Mouse (Mus musculus): ENCODE results near the gene Fscn1. TPM values are rescaled to one million over a fixed set of nuclear protein-coding genes. Genes with fewer than 3 reads are reported as not detected.

Gene Fscn1
- polyA plus RNA-seq, 1 experiment from 2014 or later = 42.0 TPM

DNA sequence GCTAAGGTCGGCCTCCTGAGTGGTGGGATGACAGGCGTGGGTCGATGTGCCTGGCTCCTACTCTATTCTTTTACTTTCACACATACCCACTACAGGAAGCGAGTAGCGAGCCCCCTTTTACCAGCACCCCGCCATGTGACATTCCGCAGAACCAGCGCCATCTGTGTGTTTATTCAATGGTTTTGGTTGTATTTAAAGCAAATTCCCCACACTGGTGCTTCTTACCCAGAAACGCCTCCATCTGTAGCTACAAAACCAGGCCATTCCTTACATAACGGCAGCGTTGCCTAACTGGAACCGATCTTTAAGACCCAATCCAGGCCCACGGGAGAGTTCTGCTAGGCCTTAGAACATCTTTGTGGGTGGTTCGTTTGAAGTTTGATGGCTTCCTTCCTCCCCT is 8.3 kb downstream of the Fscn1 start:
- 89% methylated on average over 14 of the region's 14 CpGs for WGBS
- Histone ChIP-seq H3K27ac (replicated peaks) (no peak overlapping the region), H3K4me3 (ENCODE audit: low read depth, low read length) (no peak overlapping the region), H3K4me1 (replicated peaks; ENCODE audit: control insufficient read depth, insufficient read depth) (no peaks in the 10 kb centered on the region), H3K27me3 (ENCODE audit: control insufficient read depth, insufficient read depth, low read length) (no peaks in the 10 kb centered on the region), H3K9ac (ENCODE audit: low read length) (no peak overlapping the region), H3K9me3 (ENCODE audit: control insufficient read depth, low read length) (no peaks in the 10 kb centered on the region), H3K4me2 (replicated peaks; ENCODE audit: low read depth) (no peak overlapping the region), H3K36me3 (ENCODE audit: control insufficient read depth, insufficient read depth, low read length) (peaks cover 16% of the 10 kb centered on the region; the same call in 1 of the 2 replicates)
- no peak for ATAC-seq (ENCODE audit: low FRiP score, low TSS enrichment)
- DNase-seq (ENCODE audit: low spot score) = no peak
- no peak for TF ChIP-seq EP300 (optimal IDR thresholded peaks at IDR 0.05)
- no peak for TF ChIP-seq CTCF (IDR thresholded peaks at IDR 0.05; ENCODE audit: low read depth)

DNA sequence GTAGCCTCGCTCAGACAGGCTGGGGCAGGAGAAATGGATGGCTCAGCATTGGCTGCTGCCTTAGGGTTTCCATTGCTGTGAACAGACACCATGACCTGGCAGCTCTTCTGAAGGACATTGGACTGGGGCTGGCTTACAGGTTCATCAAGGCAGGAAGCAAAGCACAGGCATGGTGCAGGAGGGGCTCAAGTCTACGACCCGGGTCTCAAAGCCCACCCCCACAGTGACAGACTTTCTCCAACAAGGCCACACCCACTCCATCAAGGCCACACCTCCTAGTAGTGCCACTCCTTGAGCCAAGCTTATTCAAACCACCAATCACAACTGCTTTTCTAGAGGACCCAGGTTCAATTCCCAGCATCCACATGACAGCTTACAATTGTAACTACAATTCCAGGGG is 13.8 kb downstream of the Fscn1 start:
- Histone ChIP-seq H3K9me3 (ENCODE audit: control insufficient read depth, low read length) (no peaks in the 10 kb centered on the region), H3K4me2 (replicated peaks; ENCODE audit: low read depth) (no peak overlapping the region), H3K27me3 (ENCODE audit: control insufficient read depth, insufficient read depth, low read length) (no peaks in the 10 kb centered on the region), H3K27ac (replicated peaks) (no peak overlapping the region), H3K4me1 (replicated peaks; ENCODE audit: control insufficient read depth, insufficient read depth) (no peaks in the 10 kb centered on the region), H3K36me3 (ENCODE audit: control insufficient read depth, insufficient read depth, low read length) (peaks cover 17% of the 10 kb centered on the region; the same call in 1 of the 2 replicates), H3K4me3 (ENCODE audit: low read depth, low read length) (no peak overlapping the region), H3K9ac (ENCODE audit: low read length) (no peak overlapping the region)
- TF ChIP-seq CTCF (IDR thresholded peaks at IDR 0.05; ENCODE audit: low read depth) = no peak
- no peak for TF ChIP-seq EP300 (optimal IDR thresholded peaks at IDR 0.05)
- no peak for DNase-seq (ENCODE audit: low spot score)
- WGBS = 52% methylated on average over 3 of the region's 3 CpGs
- ATAC-seq (ENCODE audit: low FRiP score, low TSS enrichment) = no peak

DNA sequence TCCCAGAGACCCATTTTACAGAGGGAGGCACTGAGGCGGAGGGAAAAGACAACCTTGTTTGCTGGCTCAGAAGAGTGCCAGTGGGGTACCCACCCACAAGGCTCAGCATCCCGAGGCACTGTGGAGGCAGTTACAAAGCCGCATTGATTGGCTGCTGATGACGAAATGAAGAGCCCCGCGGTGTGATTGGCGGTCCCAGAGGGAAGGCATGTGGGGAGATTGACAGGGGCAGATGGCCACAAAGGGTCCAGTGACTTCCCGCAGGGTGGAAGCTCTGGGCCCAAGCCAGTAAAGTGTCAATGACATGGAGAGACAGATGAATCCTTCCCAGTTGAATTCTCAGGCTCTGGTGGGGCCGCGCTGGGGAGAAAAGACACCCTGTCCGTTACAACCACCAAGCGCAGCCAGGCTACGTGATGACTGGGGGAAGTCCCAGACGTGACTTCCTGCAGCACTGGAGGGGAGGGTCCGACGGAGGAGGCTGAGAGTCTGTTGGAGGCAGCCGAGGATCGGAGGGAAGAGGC is 14.5 kb downstream of the Fscn1 start:
- Histone ChIP-seq H3K9ac (ENCODE audit: low read length) (no peak overlapping the region), H3K9me3 (ENCODE audit: control insufficient read depth, low read length) (no peaks in the 10 kb centered on the region), H3K36me3 (ENCODE audit: control insufficient read depth, insufficient read depth, low read length) (peaks cover 16% of the 10 kb centered on the region; the same call in 1 of the 2 replicates), H3K27ac (replicated peaks) (0 out of 2 replicates have a peak overlapping the region, but pooled peaks have one; percentile 18), H3K27me3 (ENCODE audit: control insufficient read depth, insufficient read depth, low read length) (no peaks in the 10 kb centered on the region), H3K4me3 (ENCODE audit: low read depth, low read length) (no peak overlapping the region), H3K4me1 (replicated peaks; ENCODE audit: control insufficient read depth, insufficient read depth) (no peaks in the 10 kb centered on the region), H3K4me2 (replicated peaks; ENCODE audit: low read depth) (peak overlapping the region; percentile 9; the same call in 1 of the 2 replicates)
- TF ChIP-seq EP300 (optimal IDR thresholded peaks at IDR 0.05) (no peak), CTCF (IDR thresholded peaks at IDR 0.05; ENCODE audit: low read depth) (no peak)
- peak; percentile 52 for ATAC-seq (ENCODE audit: low FRiP score, low TSS enrichment)
- DNase-seq (ENCODE audit: low spot score) = peak; percentile 35
- WGBS = 19% methylated on average over 18 of the region's 18 CpGs

DNA sequence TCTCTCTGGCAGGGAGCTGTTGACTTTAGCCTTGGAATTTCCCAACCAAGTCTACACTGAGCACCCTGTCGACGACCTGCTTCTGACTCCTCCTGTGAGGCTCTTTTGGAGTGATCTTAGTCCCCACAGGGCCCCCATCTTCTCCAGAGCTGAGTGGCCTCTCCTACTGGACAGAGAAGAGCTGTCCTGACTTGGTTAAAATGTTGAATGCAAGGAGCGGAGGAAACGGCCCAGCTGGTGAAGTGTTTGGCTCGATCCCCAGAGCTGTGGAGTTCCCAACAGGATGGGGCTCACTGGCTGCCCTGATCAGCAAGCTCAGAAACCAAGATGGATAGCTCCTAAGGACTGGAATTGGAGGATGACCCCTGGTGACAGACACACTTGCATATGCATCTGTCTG is 16.4 kb downstream of the Fscn1 start:
- TF ChIP-seq CTCF (IDR thresholded peaks at IDR 0.05; ENCODE audit: low read depth) = no peak; the same call in 1 of the 2 replicates
- TF ChIP-seq EP300 (optimal IDR thresholded peaks at IDR 0.05) = no peak
- Histone ChIP-seq H3K27me3 (ENCODE audit: control insufficient read depth, insufficient read depth, low read length) (no peaks in the 10 kb centered on the region), H3K4me1 (replicated peaks; ENCODE audit: control insufficient read depth, insufficient read depth) (no peaks in the 10 kb centered on the region), H3K9ac (ENCODE audit: low read length) (no peak overlapping the region), H3K4me3 (ENCODE audit: low read depth, low read length) (no peak overlapping the region), H3K27ac (replicated peaks) (peak overlapping the region; percentile 49; the same call in 1 of the 2 replicates), H3K9me3 (ENCODE audit: control insufficient read depth, low read length) (no peaks in the 10 kb centered on the region), H3K4me2 (replicated peaks; ENCODE audit: low read depth) (no peak overlapping the region), H3K36me3 (ENCODE audit: control insufficient read depth, insufficient read depth, low read length) (0 out of 2 replicates have a peak, but pooled peaks cover 7% of the 10 kb centered on the region)
- DNase-seq (ENCODE audit: low spot score) (no peak), ATAC-seq (ENCODE audit: low FRiP score, low TSS enrichment) (peak; percentile 23; the same call in 1 of the 2 replicates)
- 24% methylated on average over 5 of the region's 5 CpGs for WGBS

GRCm38 (mm10) chr5:142982046-142982801 is 22.1 kb downstream of the Fscn1 start:
- H3K27me3 ChIP-seq (ENCODE audit: control insufficient read depth, insufficient read depth, low read length) = no peaks in the 10 kb centered on the region
- no peaks in the 10 kb centered on the region for H3K9me3 ChIP-seq (ENCODE audit: control insufficient read depth, low read length)
- peak; percentile 60; the same call in 1 of the 2 replicates for ATAC-seq (ENCODE audit: low FRiP score, low TSS enrichment)
- H3K4me1 ChIP-seq (replicated peaks; ENCODE audit: control insufficient read depth, insufficient read depth) = no peaks in the 10 kb centered on the region
- H3K9ac ChIP-seq (ENCODE audit: low read length) = no peak overlapping the region
- no peak for TF ChIP-seq CTCF (IDR thresholded peaks at IDR 0.05; ENCODE audit: low read depth)
- TF ChIP-seq EP300 (optimal IDR thresholded peaks at IDR 0.05) = no peak
- no peak overlapping the region for H3K4me2 ChIP-seq (replicated peaks; ENCODE audit: low read depth)
- DNase-seq (ENCODE audit: low spot score) = no peak
- H3K4me3 ChIP-seq (ENCODE audit: low read depth, low read length) = no peak overlapping the region
- WGBS = 65% methylated on average over 16 of the region's 16 CpGs
- no peaks in the 10 kb centered on the region for H3K36me3 ChIP-seq (ENCODE audit: control insufficient read depth, insufficient read depth, low read length)
- H3K27ac ChIP-seq (replicated peaks) = peak overlapping the region; percentile 18; the same call in 1 of the 2 replicates

- WGBS = 62% methylated on average over 8 of the region's 8 CpGs
- ATAC-seq (ENCODE audit: low FRiP score, low TSS enrichment) = no peak; the same call in 1 of the 2 replicates
- H3K4me2 ChIP-seq (replicated peaks; ENCODE audit: low read depth) = no peak overlapping the region
These were observed 23.0 kb downstream of the Fscn1 start for GRCm38 (mm10) chr5:142983174-142983573.

More at GRCm38 (mm10) chr5:142983174-142983573, 23.0 kb downstream of the Fscn1 start:
- H3K4me1 ChIP-seq (replicated peaks; ENCODE audit: control insufficient read depth, insufficient read depth) = no peaks in the 10 kb centered on the region
- H3K27ac ChIP-seq (replicated peaks) = no peak overlapping the region
- H3K9me3 ChIP-seq (ENCODE audit: control insufficient read depth, low read length) = no peaks in the 10 kb centered on the region
- H3K4me3 ChIP-seq (ENCODE audit: low read depth, low read length) = no peak overlapping the region
- H3K9ac ChIP-seq (ENCODE audit: low read length) = no peak overlapping the region
- H3K27me3 ChIP-seq (ENCODE audit: control insufficient read depth, insufficient read depth, low read length) = no peaks in the 10 kb centered on the region
- no peak for DNase-seq (ENCODE audit: low spot score)
- H3K36me3 ChIP-seq (ENCODE audit: control insufficient read depth, insufficient read depth, low read length) = no peaks in the 10 kb centered on the region
- TF ChIP-seq EP300 (optimal IDR thresholded peaks at IDR 0.05) (no peak), CTCF (IDR thresholded peaks at IDR 0.05; ENCODE audit: low read depth) (no peak)

Data from stomach, postnatal 0 days (tissue).